ENCODE assay signal across 8 mouse cellular contexts in genomic region chr10:80147146-80147718, GRCm38 (mm10). TPM values are rescaled to one million over a fixed set of nuclear protein-coding genes. Genes with fewer than 3 reads are reported as not detected.
DNase-seq lines count a peak whose midpoint lies in the region; ATAC-seq and TF ChIP-seq lines count a peak whose summit lies in the region.

No protein-coding gene starts in this region.

- H3K4me3 ChIP-seq in heart, adult 2 months, result peak overlapping the region; percentile 66; the same call in 1 of the 2 replicates
- peak overlapping the region in 1 of 2 experiments; percentile 62; a peak in 3 of 4 replicates for H3K4me3 ChIP-seq in MEL (ENCODE audit: control insufficient read depth in 1 of 2, insufficient read depth in 1 of 2, low read depth in 2 of 2, low read length in 2 of 2)
- peak overlapping the region; percentile 76 for H3K4me3 ChIP-seq in heart, embryonic 15.5 days
- H3K4me3 ChIP-seq in stomach, embryonic 16.5 days (replicated peaks; ENCODE audit: low read length), result peak overlapping the region; percentile 93; the same call in 1 of the 2 replicates

- H3K79me2 ChIP-seq in heart, adult 2 months (replicated peaks; ENCODE audit: control insufficient read depth, insufficient read depth, low read length), result peaks cover 6% of the 10 kb centered on the region
- peaks cover 48% of the 10 kb centered on the region for H3K79me2 ChIP-seq in MEL (ENCODE audit: control insufficient read depth, insufficient read depth, low read length, poor library complexity)

- H3K4me2 ChIP-seq in heart, embryonic 15.5 days, result peak overlapping the region; percentile 80
- peak overlapping the region; percentile 60; the same call in 1 of the 2 replicates for H3K4me2 ChIP-seq in stomach, embryonic 16.5 days (ENCODE audit: low read depth, low read length)

- no peak for TF ChIP-seq CTCF in heart, adult 2 months (IDR thresholded peaks at IDR 0.05)
- no peak for TF ChIP-seq CTCF in MEL (IDR thresholded peaks at IDR 0.05 in 2 of 3, conservative IDR thresholded peaks at IDR 0.05 in 1 of 3; ENCODE audit: control insufficient read depth in 1 of 3, insufficient read depth in 1 of 3, low read depth in 2 of 3, low read length in 3 of 3, poor library complexity in 1 of 3, severe bottlenecking in 1 of 3)

- H3K27me3 ChIP-seq in heart, adult 2 months (ENCODE audit: control insufficient read depth, insufficient read depth, low read length), result no peaks in the 10 kb centered on the region
- H3K27me3 ChIP-seq in MEL (ENCODE audit: control insufficient read depth in 1 of 2, insufficient read depth in 2 of 2, low read length in 2 of 2), result no peaks in the 10 kb centered on the region
- H3K27me3 ChIP-seq in heart, embryonic 15.5 days, result no peaks in the 10 kb centered on the region
- H3K27me3 ChIP-seq in stomach, embryonic 16.5 days (ENCODE audit: control insufficient read depth, insufficient read depth, low read length), result no peaks in the 10 kb centered on the region

- peak overlapping the region; percentile 95 for H3K9ac ChIP-seq in heart, adult 2 months (ENCODE audit: low read depth, low read length)
- H3K9ac ChIP-seq in MEL (ENCODE audit: control insufficient read depth, low read depth, low read length, poor library complexity, severe bottlenecking), result peak overlapping the region; percentile 77
- H3K9ac ChIP-seq in heart, embryonic 15.5 days, result peak overlapping the region; percentile 86
- H3K9ac ChIP-seq in stomach, embryonic 16.5 days (ENCODE audit: low read length), result peak overlapping the region; percentile 93; the same call in 1 of the 2 replicates

- no peak for TF ChIP-seq EP300 in heart, adult 2 months (IDR thresholded peaks at IDR 0.05; ENCODE audit: insufficient read depth, low read depth, low read length)
- TF ChIP-seq EP300 in MEL (IDR thresholded peaks at IDR 0.05; ENCODE audit: low read depth in 1 of 2, low read length in 2 of 2), result no peak

- H3K27ac ChIP-seq in heart, adult 2 months, result peak overlapping the region; percentile 93
- H3K27ac ChIP-seq in MEL (ENCODE audit: control insufficient read depth, low read depth, low read length), result peak overlapping the region; percentile 86
- H3K27ac ChIP-seq in heart, embryonic 15.5 days, result peak overlapping the region; percentile 100
- peak overlapping the region; percentile 99 for H3K27ac ChIP-seq in stomach, embryonic 16.5 days (ENCODE audit: low read length)

- WGBS in heart, adult 2 months, result 29% methylated on average over 5 of the region's 5 CpGs
- 46% methylated on average over 5 of the region's 5 CpGs for WGBS in heart, embryonic 15.5 days
- WGBS in stomach, embryonic 16.5 days, result 59% methylated on average over 5 of the region's 5 CpGs

- H3K36me3 ChIP-seq in heart, adult 2 months (ENCODE audit: control insufficient read depth, insufficient read depth, low read length), result peaks cover 2% of the 10 kb centered on the region
- peaks cover 0 to 14% of the 10 kb centered on the region in 2 experiments; a peak in 2 of 4 replicates for H3K36me3 ChIP-seq in MEL (ENCODE audit: control insufficient read depth in 1 of 2, insufficient read depth in 2 of 2, low read length in 2 of 2)
- peaks cover 35% of the 10 kb centered on the region for H3K36me3 ChIP-seq in heart, embryonic 15.5 days
- H3K36me3 ChIP-seq in stomach, embryonic 16.5 days (ENCODE audit: control insufficient read depth, insufficient read depth, low read length), result peaks cover 13% of the 10 kb centered on the region; the same call in 1 of the 2 replicates

- TF ChIP-seq POLR2A in heart, adult 2 months (IDR thresholded peaks at IDR 0.05; ENCODE audit: insufficient read depth, low read depth, low read length), result no peak; the same call in 1 of the 2 replicates
- 0 out of 4 replicates have a peak, but pooled peaks of 1 of the 2 experiments have one; percentile 34 for TF ChIP-seq POLR2A in MEL (IDR thresholded peaks at IDR 0.05; ENCODE audit: control insufficient read depth in 1 of 2, insufficient read depth in 1 of 2, low read depth in 1 of 2, low read length in 2 of 2, poor library complexity in 1 of 2)

- peak; percentile 53 to 60 for DNase-seq in heart, adult 2 months
- DNase-seq in heart, postnatal 14 days, result no peak
- DNase-seq in MEL (ENCODE audit: low read depth, low spot score) (no peak), liver (peak; percentile 76)
- no peak for DNase-seq in embryo, embryonic 10.5 days (ENCODE audit: low spot score)

- H3K9me3 ChIP-seq in MEL (replicated peaks; ENCODE audit: insufficient read depth, low read length), result no peaks in the 10 kb centered on the region
- H3K9me3 ChIP-seq in heart, embryonic 15.5 days (replicated peaks), result no peaks in the 10 kb centered on the region
- no peaks in the 10 kb centered on the region for H3K9me3 ChIP-seq in stomach, embryonic 16.5 days (replicated peaks; ENCODE audit: control insufficient read depth, low read length)

- no peak for TF ChIP-seq RAD21 in MEL (IDR thresholded peaks at IDR 0.05; ENCODE audit: low read depth, low read length)

- H3K4me1 ChIP-seq in heart, adult 2 months (ENCODE audit: control insufficient read depth, insufficient read depth, low read length), result peaks cover 18% of the 10 kb centered on the region
- H3K4me1 ChIP-seq in MEL (ENCODE audit: control insufficient read depth in 1 of 2, insufficient read depth in 2 of 2, low read length in 2 of 2), result peaks cover 0 to 47% of the 10 kb centered on the region in 2 experiments; a peak in 2 of 4 replicates
- H3K4me1 ChIP-seq in heart, embryonic 15.5 days (replicated peaks), result peaks cover 63% of the 10 kb centered on the region
- peaks cover 53% of the 10 kb centered on the region for H3K4me1 ChIP-seq in stomach, embryonic 16.5 days (ENCODE audit: control insufficient read depth, insufficient read depth, low read length)

- no peak for ATAC-seq in heart, embryonic 15.5 days (replicated peaks; ENCODE audit: insufficient number of reproducible peaks, insufficient read depth, low FRiP score, low read depth)
- ATAC-seq in stomach, embryonic 16.5 days (ENCODE audit: insufficient read depth, low FRiP score), result no peak
- no peak for ATAC-seq in inflammation-experienced regulatory T-cells, adult 6 months

- intact Hi-C loops in heart, adult 2 months (cut with DNase I), result loop anchor here (2.0 kb wide), 1 partner anchor 78 kb away; no protein-coding TSS in a partner anchor
- intact Hi-C loops in heart, postnatal 14 days (cut with DNase I), result no loop called here

RNA-seq across cellular contexts. Expression of gene Midn, which starts 0.8 kb away (rescaled TPM):
- 100 to 1,000 TPM in 1 of 2 experiments, 10 to 100 TPM in 1; 96.2 to 102 TPM for total RNA-seq in heart, adult 2 months (2021)
- polyA plus RNA-seq in heart, adult 2 months (2012; rRNA removed), result 50.1 and 74.5 TPM in 2 replicates
- 100 to 1,000 TPM; 158 to 178 TPM for total RNA-seq in heart, postnatal 14 days (2021)
- total RNA-seq in MEL (2012; rRNA removed), result 8.1 and 8.3 TPM in 2 replicates
- polyA plus RNA-seq in MEL (2012; ENCODE audit: insufficient read depth in 1 of 2, insufficient read length in 2 of 2, low read depth in 1 of 2, low replicate concordance in 2 of 2, missing spikeins in 1 of 2), result 10 to 100 TPM in 1 of 2 experiments, not detected in 1; 26.7 TPM
- polyA plus RNA-seq in heart, embryonic 15.5 days (2015; fragmentation: Nextera tagmentation; extraction: Ambion mirVana), result 11.6 and 16.8 TPM in 2 replicates
- 7.8 and 9.8 TPM in 2 replicates for polyA plus RNA-seq in stomach, embryonic 16.5 days (2015; fragmentation: Nextera tagmentation; extraction: Ambion mirVana)
- polyA plus RNA-seq in inflammation-experienced regulatory T-cells, adult 6 months (2017; shearing (Covaris generic)), result 1 to 10 TPM; 7.3 to 9.3 (median 7.5) TPM

RNA-seq across cellular contexts. Expression of gene Cbarp, which starts 6.6 kb away (rescaled TPM):
- 1 to 10 TPM; 3.9 to 4.9 TPM for total RNA-seq in heart, adult 2 months (2021)
- 3.0 and 4.3 TPM in 2 replicates for polyA plus RNA-seq in heart, adult 2 months (2012; rRNA removed)
- total RNA-seq in heart, postnatal 14 days (2021), result 1 to 10 TPM; 3.0 to 3.3 TPM
- total RNA-seq in MEL (2012; rRNA removed), result 4.8 and 6.8 TPM in 2 replicates
- polyA plus RNA-seq in MEL (2012; ENCODE audit: insufficient read depth in 1 of 2, insufficient read length in 2 of 2, low read depth in 1 of 2, low replicate concordance in 2 of 2, missing spikeins in 1 of 2), result 10 to 100 TPM in 1 of 2 experiments, not detected in 1; 19.3 TPM
- 1.7 and 2.9 TPM in 2 replicates for polyA plus RNA-seq in heart, embryonic 15.5 days (2015; fragmentation: Nextera tagmentation; extraction: Ambion mirVana)
- polyA plus RNA-seq in stomach, embryonic 16.5 days (2015; fragmentation: Nextera tagmentation; extraction: Ambion mirVana), result 3.1 and 3.9 TPM in 2 replicates
- polyA plus RNA-seq in inflammation-experienced regulatory T-cells, adult 6 months (2017; shearing (Covaris generic)), result 1 to 10 TPM in 2 of 3 experiments, under 1 TPM in 1; 0.60 to 2.3 (median 1.3) TPM

RNA-seq across cellular contexts. Expression of gene Atp5d, which starts 8.8 kb away (rescaled TPM):
- 1,000 to 10,000 TPM; 1,015 to 1,150 TPM for total RNA-seq in heart, adult 2 months (2021)
- polyA plus RNA-seq in heart, adult 2 months (2012; rRNA removed), result 1,139 and 1,938 TPM in 2 replicates
- total RNA-seq in heart, postnatal 14 days (2021), result 1,000 to 10,000 TPM; 1,168 to 1,183 TPM
- total RNA-seq in MEL (2012; rRNA removed), result 308 and 324 TPM in 2 replicates
- 100 to 1,000 TPM; 300 to 657 TPM for polyA plus RNA-seq in MEL (2012; ENCODE audit: insufficient read depth in 1 of 2, insufficient read length in 2 of 2, low read depth in 1 of 2, low replicate concordance in 2 of 2, missing spikeins in 1 of 2)
- 861 and 962 TPM in 2 replicates for polyA plus RNA-seq in heart, embryonic 15.5 days (2015; fragmentation: Nextera tagmentation; extraction: Ambion mirVana)
- polyA plus RNA-seq in stomach, embryonic 16.5 days (2015; fragmentation: Nextera tagmentation; extraction: Ambion mirVana), result 536 and 594 TPM in 2 replicates
- polyA plus RNA-seq in inflammation-experienced regulatory T-cells, adult 6 months (2017; shearing (Covaris generic)), result 100 to 1,000 TPM; 297 to 357 (median 299) TPM

RNA-seq across cellular contexts. Expression of gene Cirbp, which starts 18.6 kb away (rescaled TPM):
- total RNA-seq in heart, adult 2 months (2021), result 10 to 100 TPM; 34.2 to 43.2 TPM
- 62.5 and 85.8 TPM in 2 replicates for polyA plus RNA-seq in heart, adult 2 months (2012; rRNA removed)
- 10 to 100 TPM; 40.4 to 64.3 TPM for total RNA-seq in heart, postnatal 14 days (2021)
- 21.2 and 27.2 TPM in 2 replicates for total RNA-seq in MEL (2012; rRNA removed)
- 10 to 100 TPM in 1 of 2 experiments, not detected in 1; 56.6 TPM for polyA plus RNA-seq in MEL (2012; ENCODE audit: insufficient read depth in 1 of 2, insufficient read length in 2 of 2, low read depth in 1 of 2, low replicate concordance in 2 of 2, missing spikeins in 1 of 2)
- polyA plus RNA-seq in heart, embryonic 15.5 days (2015; fragmentation: Nextera tagmentation; extraction: Ambion mirVana), result 86.7 and 90.2 TPM in 2 replicates
- polyA plus RNA-seq in stomach, embryonic 16.5 days (2015; fragmentation: Nextera tagmentation; extraction: Ambion mirVana), result 69.8 and 80.8 TPM in 2 replicates
- 100 to 1,000 TPM in 2 of 3 experiments, 10 to 100 TPM in 1; 84.2 to 255 (median 213) TPM for polyA plus RNA-seq in inflammation-experienced regulatory T-cells, adult 6 months (2017; shearing (Covaris generic))

RNA-seq across cellular contexts. Expression of gene 1600002K03Rik, which starts 25.5 kb away (rescaled TPM):
- total RNA-seq in heart, adult 2 months (2021), result 1 to 10 TPM; 5.9 to 6.0 TPM
- 5.6 and 6.3 TPM in 2 replicates for polyA plus RNA-seq in heart, adult 2 months (2012; rRNA removed)
- total RNA-seq in heart, postnatal 14 days (2021), result 1 to 10 TPM; 3.8 to 4.7 TPM
- 16.9 and 17.7 TPM in 2 replicates for total RNA-seq in MEL (2012; rRNA removed)
- polyA plus RNA-seq in MEL (2012; ENCODE audit: insufficient read depth in 1 of 2, insufficient read length in 2 of 2, low read depth in 1 of 2, low replicate concordance in 2 of 2, missing spikeins in 1 of 2), result 10 to 100 TPM in 1 of 2 experiments, not detected in 1; 11.4 TPM
- polyA plus RNA-seq in heart, embryonic 15.5 days (2015; fragmentation: Nextera tagmentation; extraction: Ambion mirVana), result 7.7 and 9.1 TPM in 2 replicates
- polyA plus RNA-seq in stomach, embryonic 16.5 days (2015; fragmentation: Nextera tagmentation; extraction: Ambion mirVana), result 16.4 and 16.6 TPM in 2 replicates
- 10 to 100 TPM; 17.9 to 28.4 (median 20.5) TPM for polyA plus RNA-seq in inflammation-experienced regulatory T-cells, adult 6 months (2017; shearing (Covaris generic))

Comparison
In these comparisons a context has a peak if more than half of its experiments do, and no peak if none do; other contexts are left out.
1. DNase-seq: peak in heart, adult 2 months (2 of 2) and liver (single experiment); none in heart, postnatal 14 days (0 of 2), MEL (single experiment) and embryo, embryonic 10.5 days (single experiment).
2. Peak in every context shown above with its lines, with median percentiles within 50 percentile points of each other: H3K27ac ChIP-seq and H3K9ac ChIP-seq.